Mouse (Mus musculus): ENCODE measurements around the gene Lztfl1. TPM values are rescaled to one million over a fixed set of nuclear protein-coding genes. Genes with fewer than 3 reads are reported as not detected.

Gene Lztfl1
- total and polyA plus RNA-seq, 3 experiments, result 17.8 to 28.3 (median 25.6) TPM

- no peaks in the 10 kb centered on the region for H3K9me3 ChIP-seq (replicated peaks; ENCODE audit: low read length)
- DNase-seq (ENCODE audit: extremely low read depth), result no peak
- TF ChIP-seq ETS1 (conservative IDR thresholded peaks at IDR 0.05; ENCODE audit: low read depth, low read length) (no peak), POLR2AphosphoS2 (IDR thresholded peaks at IDR 0.05; ENCODE audit: low read depth, low read length) (no peak), MAX (IDR thresholded peaks at IDR 0.05; ENCODE audit: low read length) (no peak), PAX5 (IDR thresholded peaks at IDR 0.05; ENCODE audit: low read length) (no peak), ZC3H11A (IDR thresholded peaks at IDR 0.05; ENCODE audit: low read depth, low read length) (no peak), CHD2 (IDR thresholded peaks at IDR 0.05; ENCODE audit: low read length) (no peak), MAFK (IDR thresholded peaks at IDR 0.05; ENCODE audit: insufficient replicate concordance, low read length) (no peak), SMC3 (IDR thresholded peaks at IDR 0.05; ENCODE audit: low read depth, low read length) (no peak), POLR2A (IDR thresholded peaks at IDR 0.05; ENCODE audit: low read depth, low read length) (no peak), MEF2A (IDR thresholded peaks at IDR 0.05; ENCODE audit: borderline replicate concordance, low read depth, low read length) (no peak), JUND (conservative IDR thresholded peaks at IDR 0.05; ENCODE audit: low read depth, low read length) (no peak), UBTF (IDR thresholded peaks at IDR 0.05; ENCODE audit: low read depth, low read length) (no peak), MXI1 (IDR thresholded peaks at IDR 0.05; ENCODE audit: low read depth, low read length) (no peak), USF1 (IDR thresholded peaks at IDR 0.05; ENCODE audit: low read depth, low read length) (no peak), CHD1 (IDR thresholded peaks at IDR 0.05; ENCODE audit: low read depth, low read length) (no peak), ZNF384 (IDR thresholded peaks at IDR 0.05; ENCODE audit: low read depth, low read length) (no peak), GABPA (IDR thresholded peaks at IDR 0.05; ENCODE audit: insufficient replicate concordance, low read depth, low read length) (no peak)
- in situ Hi-C loops (cut with MboI; ENCODE audit: low pct_ligation_motif_present, low pct_unique_long_range_greater_than_20kb, low sequenced_read_pairs) (no loop called here), dilution Hi-C loops (cut with MboI; ENCODE audit: extremely low pct_ligation_motif_present, extremely low pct_unique_long_range_greater_than_20kb, low sequenced_read_pairs) (no loop called here)
- no peak overlapping the region for H3K4me2 ChIP-seq (ENCODE audit: insufficient read depth, low read depth, poor library complexity, severe bottlenecking)
- no peak overlapping the region for H3K9ac ChIP-seq (ENCODE audit: insufficient read depth, low read depth)
- H3K4me1 ChIP-seq (ENCODE audit: control insufficient read depth in 1 of 2, insufficient read depth in 2 of 2), result no peaks in the 10 kb centered on the region
- no peak overlapping the region for H3K27ac ChIP-seq (ENCODE audit: insufficient read depth, low read depth)
- no peaks in the 10 kb centered on the region for H3K27me3 ChIP-seq (replicated peaks)
- H3K36me3 ChIP-seq (replicated peaks in 1 of 2; ENCODE audit: control insufficient read depth in 1 of 2, insufficient read depth in 1 of 2, low read length in 1 of 2), result no peaks in the 10 kb centered on the region
- no peaks in the 10 kb centered on the region for H3K79me2 ChIP-seq (replicated peaks; ENCODE audit: control insufficient read depth, extremely low read depth, insufficient read depth, poor library complexity, severe bottlenecking)
- no peak overlapping the region for H3K4me3 ChIP-seq (replicated peaks in 1 of 3; ENCODE audit: low read depth in 2 of 3, low read length in 2 of 3, poor library complexity in 1 of 3)
These were observed 66.1 kb downstream of the Lztfl1 start for GRCm38 (mm10) chr9:123651369-123651768.

- dilution Hi-C loops (cut with MboI; ENCODE audit: extremely low pct_ligation_motif_present, extremely low pct_unique_long_range_greater_than_20kb, low sequenced_read_pairs) (no loop called here), in situ Hi-C loops (cut with MboI; ENCODE audit: low pct_ligation_motif_present, low pct_unique_long_range_greater_than_20kb, low sequenced_read_pairs) (no loop called here)
- no peak overlapping the region for H3K4me3 ChIP-seq (replicated peaks in 1 of 3; ENCODE audit: low read depth in 2 of 3, low read length in 2 of 3, poor library complexity in 1 of 3)
- no peak overlapping the region for H3K27ac ChIP-seq (ENCODE audit: insufficient read depth, low read depth)
- no peaks in the 10 kb centered on the region for H3K27me3 ChIP-seq (replicated peaks)
- no peaks in the 10 kb centered on the region for H3K9me3 ChIP-seq (replicated peaks; ENCODE audit: low read length)
- H3K9ac ChIP-seq (ENCODE audit: insufficient read depth, low read depth), result no peak overlapping the region
- H3K36me3 ChIP-seq (replicated peaks in 1 of 2; ENCODE audit: control insufficient read depth in 1 of 2, insufficient read depth in 1 of 2, low read length in 1 of 2), result no peaks in the 10 kb centered on the region
- H3K4me1 ChIP-seq (ENCODE audit: control insufficient read depth in 1 of 2, insufficient read depth in 2 of 2), result no peaks in the 10 kb centered on the region
- TF ChIP-seq KAT2A (IDR thresholded peaks at IDR 0.05; ENCODE audit: insufficient replicate concordance, low read length), result no peak
- no peak for TF ChIP-seq ZMIZ1 (IDR thresholded peaks at IDR 0.05; ENCODE audit: low read depth, low read length)
- no peak for TF ChIP-seq HCFC1 (IDR thresholded peaks at IDR 0.05; ENCODE audit: low read depth, low read length)
- TF ChIP-seq MYC (IDR thresholded peaks at IDR 0.05; ENCODE audit: low read depth, low read length), result no peak
- TF ChIP-seq BHLHE40 (IDR thresholded peaks at IDR 0.05; ENCODE audit: low read depth, low read length), result no peak
- TF ChIP-seq USF1 (IDR thresholded peaks at IDR 0.05; ENCODE audit: low read depth, low read length), result no peak
- H3K4me2 ChIP-seq (ENCODE audit: insufficient read depth, low read depth, poor library complexity, severe bottlenecking), result no peak overlapping the region
- DNase-seq (ENCODE audit: extremely low read depth), result no peak
- H3K79me2 ChIP-seq (replicated peaks; ENCODE audit: control insufficient read depth, extremely low read depth, insufficient read depth, poor library complexity, severe bottlenecking), result no peaks in the 10 kb centered on the region; the same call in 1 of the 2 replicates
These were observed 67.5 kb downstream of the Lztfl1 start for GRCm38 (mm10) chr9:123649785-123650511.

Other genes starting within 250 kb of the Lztfl1 start
- gene Limd1, start 239.0 kb downstream of the Lztfl1 start, total RNA-seq (2012; rRNA removed), result 64.5 and 68.6 TPM in 2 replicates
- gene Limd1, start 239.0 kb downstream of the Lztfl1 start, total RNA-seq (2014; rRNA removed), result 52.6 and 52.7 TPM in 2 replicates
- 54.6 and 60.5 TPM in 2 replicates for gene Limd1, start 239.0 kb downstream of the Lztfl1 start, polyA plus RNA-seq (2012; ENCODE audit: insufficient read length, low read depth)
- 29.5 and 31.1 TPM in 2 replicates for gene Sacm1l, start 187.9 kb downstream of the Lztfl1 start, total RNA-seq (2012; rRNA removed)
- gene Sacm1l, start 187.9 kb downstream of the Lztfl1 start, total RNA-seq (2014; rRNA removed), result 67.6 and 77.0 TPM in 2 replicates
- gene Sacm1l, start 187.9 kb downstream of the Lztfl1 start, polyA plus RNA-seq (2012; ENCODE audit: insufficient read length, low read depth), result 37.4 and 38.2 TPM in 2 replicates
- 0.42 and 0.55 TPM in 2 replicates for gene Slc6a20b, start 85.1 kb downstream of the Lztfl1 start, total RNA-seq (2012; rRNA removed)
- not detected in 2 replicates for gene Slc6a20b, start 85.1 kb downstream of the Lztfl1 start, total RNA-seq (2014; rRNA removed)
- gene Slc6a20b, start 85.1 kb downstream of the Lztfl1 start, polyA plus RNA-seq (2012; ENCODE audit: insufficient read length, low read depth), result not detected in 2 replicates
- 0.04 TPM in 2 replicates for gene Ccr9, start 39.3 kb downstream of the Lztfl1 start, total RNA-seq (2012; rRNA removed)
- not detected in 2 replicates for gene Ccr9, start 39.3 kb downstream of the Lztfl1 start, total RNA-seq (2014; rRNA removed)
- 0.09 and 0.10 TPM in 2 replicates for gene Ccr9, start 39.3 kb downstream of the Lztfl1 start, polyA plus RNA-seq (2012; ENCODE audit: insufficient read length, low read depth)
- gene Slc6a20a, start 38.8 kb downstream of the Lztfl1 start, total RNA-seq (2012; rRNA removed), result not detected in 2 replicates
- not detected in 2 replicates for gene Slc6a20a, start 38.8 kb downstream of the Lztfl1 start, total RNA-seq (2014; rRNA removed)
- gene Slc6a20a, start 38.8 kb downstream of the Lztfl1 start, polyA plus RNA-seq (2012; ENCODE audit: insufficient read length, low read depth), result not detected in 2 replicates
- gene Cxcr6, start 88.8 kb upstream of the Lztfl1 start, total RNA-seq (2012; rRNA removed), result 0.08 and 0.34 TPM in 2 replicates
- 1.4 and 1.5 TPM in 2 replicates for gene Cxcr6, start 88.8 kb upstream of the Lztfl1 start, total RNA-seq (2014; rRNA removed)
- 0.80 and 1.0 TPM in 2 replicates for gene Cxcr6, start 88.8 kb upstream of the Lztfl1 start, polyA plus RNA-seq (2012; ENCODE audit: insufficient read length, low read depth)
- 6.9 and 10.2 TPM in 2 replicates for gene Fyco1, start 134.2 kb upstream of the Lztfl1 start, total RNA-seq (2012; rRNA removed)
- 1.9 and 2.1 TPM in 2 replicates for gene Fyco1, start 134.2 kb upstream of the Lztfl1 start, total RNA-seq (2014; rRNA removed)
- 5.1 and 6.0 TPM in 2 replicates for gene Fyco1, start 134.2 kb upstream of the Lztfl1 start, polyA plus RNA-seq (2012; ENCODE audit: insufficient read length, low read depth)
- gene Xcr1, start 144.3 kb upstream of the Lztfl1 start, total RNA-seq (2012; rRNA removed), result 0.92 and 1.9 TPM in 2 replicates
- gene Xcr1, start 144.3 kb upstream of the Lztfl1 start, total RNA-seq (2014; rRNA removed), result 0.53 and 0.62 TPM in 2 replicates
- 0.56 and 0.57 TPM in 2 replicates for gene Xcr1, start 144.3 kb upstream of the Lztfl1 start, polyA plus RNA-seq (2012; ENCODE audit: insufficient read length, low read depth)